Mouse (Mus musculus) intestine, embryonic 14.5 days (tissue): ENCODE measurements around the gene Lpar1. TPM values are rescaled to one million over a fixed set of nuclear protein-coding genes. Genes with fewer than 3 reads are reported as not detected.

ENCODE experiments used
- ATAC-seq: fragments of 200-750 bp; cut with Nextera tagmentation; replicated peaks from 2 replicates; pipeline ENCODE4 v1.8.0; 2017; ENCODE audit warnings: low read depth, moderate number of reproducible peaks, moderate TSS enrichment, moderate library complexity; ENCODE audit not compliant: low FRiP score, low TSS enrichment
- DNase-seq: peaks from one replicate; pipeline ENCODE4 v3.0.0-alpha.2; 2018; ENCODE audit warnings: low spot score
- H3K27ac ChIP-seq: fragments of 300-500 bp; sonication (generic); 2 replicates; pipeline ENCODE4 v1.5.1; 2014; ENCODE audit warnings: low read depth, mild to moderate bottlenecking, control low read depth
- H3K27me3 ChIP-seq: fragments of 300-500 bp; sonication (generic); replicated peaks from 2 replicates; pipeline ENCODE4 v1.6.1; 2014; ENCODE audit warnings: low read length, control low read depth; ENCODE audit not compliant: control insufficient read depth, insufficient read depth
- H3K36me3 ChIP-seq: fragments of 300-500 bp; sonication (generic); 2 replicates; pipeline ENCODE4 v1.6.1; 2014; ENCODE audit warnings: low read length, control low read depth; ENCODE audit not compliant: control insufficient read depth, insufficient read depth
- H3K4me1 ChIP-seq: fragments of 300-500 bp; sonication (generic); replicated peaks from 2 replicates; pipeline ENCODE4 v1.6.1; 2014; ENCODE audit warnings: low read length, control low read depth, mixed read lengths; ENCODE audit not compliant: control insufficient read depth, insufficient read depth
- H3K4me2 ChIP-seq: fragments of 300-500 bp; sonication (generic); 2 replicates; pipeline ENCODE4 v1.6.1; 2014; ENCODE audit warnings: low read length
- H3K4me3 ChIP-seq: fragments of 300-500 bp; sonication (generic); 2 replicates; pipeline ENCODE4 v1.5.1; 2014; ENCODE audit warnings: low read depth, low read length, control low read depth, mixed read lengths
- H3K9ac ChIP-seq: fragments of 300-500 bp; sonication (generic); 2 replicates; pipeline ENCODE4 v1.6.1; 2014; ENCODE audit warnings: mild to moderate bottlenecking, low read length
- H3K9me3 ChIP-seq: fragments of 300-500 bp; sonication (generic); 2 replicates; pipeline ENCODE4 v1.6.1; 2016; ENCODE audit warnings: low read length, control low read depth; ENCODE audit not compliant: control insufficient read depth
- WGBS: fragments of 180-500 bp; shearing (Covaris S2); extraction: QIAGEN DNeasy Blood & Tissue Kit; methylation state at CpG from one replicate; pipeline ENCODE4 v1.1.7; 2014; 5-methylcytosine and 5-hydroxymethylcytosine counted together
- polyA plus RNA-seq: library from polyadenylated mRNA; unstranded; fragments of >200 nt; fragmentation: Nextera tagmentation; extraction: Ambion mirVana; gene quantifications from 2 replicates; pipeline ENCODE4 v1.2.1, GENCODE M21; 2014

The Lpar1 gene
- polyA plus RNA-seq, 1 experiment from 2014 or later: 57.0 TPM

DNA sequence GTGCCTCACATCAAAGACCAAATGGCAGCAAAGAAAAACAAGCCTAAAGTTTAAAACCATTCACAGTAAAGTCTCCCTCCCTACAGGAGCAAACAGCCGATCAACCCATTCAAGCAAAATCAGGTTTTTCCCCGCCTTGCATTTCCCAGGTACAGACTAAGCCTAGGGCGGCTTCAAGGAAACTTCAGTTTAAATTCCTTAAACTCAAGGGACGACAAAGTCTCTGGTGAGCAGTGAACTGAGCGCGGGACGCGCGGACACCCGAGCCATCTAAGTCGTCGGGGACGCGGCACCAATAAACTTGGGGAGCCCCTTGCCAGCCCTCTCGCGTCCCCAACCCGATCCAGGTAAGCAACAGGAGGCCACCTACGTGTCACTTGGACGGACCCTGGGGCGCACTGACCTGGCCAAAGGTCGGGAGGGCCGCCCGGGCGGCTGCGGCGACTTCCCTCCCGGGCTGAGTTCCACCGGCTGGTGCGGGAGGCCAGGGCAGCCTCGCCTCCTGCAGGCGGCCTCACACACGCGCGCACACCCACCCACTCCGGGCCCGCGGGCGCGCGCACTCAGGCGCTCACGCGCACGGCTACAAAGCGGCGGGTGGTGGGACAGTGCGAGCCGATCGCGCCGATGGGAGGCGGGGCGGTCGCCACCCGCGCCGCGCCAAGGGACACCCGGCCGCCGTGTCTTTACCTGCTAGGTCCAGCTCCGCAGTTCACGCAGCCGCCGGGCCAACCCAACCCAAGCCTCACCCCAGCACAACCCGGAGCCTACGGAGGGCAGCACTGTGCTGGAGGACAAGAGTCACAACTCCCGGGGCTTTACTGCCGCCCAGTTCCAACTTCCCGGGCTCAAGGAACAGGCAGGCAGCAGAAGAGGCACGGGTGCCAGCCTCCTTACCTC is 717 bp downstream of the Lpar1 start:
- DNase-seq: peak; percentile 89
- Histone ChIP-seq H3K9me3 (no peaks in the 10 kb centered on the region), H3K36me3 (0 out of 2 replicates have a peak, but pooled peaks cover 4% of the 10 kb centered on the region), H3K27me3 (no peaks in the 10 kb centered on the region), H3K4me3 (peak overlapping the region; percentile 63), H3K4me1 (peaks cover 34% of the 10 kb centered on the region), H3K9ac (peak overlapping the region; percentile 80), H3K27ac (peak overlapping the region; percentile 89), H3K4me2 (peak overlapping the region; percentile 95)
- ATAC-seq: peak; percentile 85
- WGBS: under 1% methylated on average over 65 of the region's 71 CpGs

DNA sequence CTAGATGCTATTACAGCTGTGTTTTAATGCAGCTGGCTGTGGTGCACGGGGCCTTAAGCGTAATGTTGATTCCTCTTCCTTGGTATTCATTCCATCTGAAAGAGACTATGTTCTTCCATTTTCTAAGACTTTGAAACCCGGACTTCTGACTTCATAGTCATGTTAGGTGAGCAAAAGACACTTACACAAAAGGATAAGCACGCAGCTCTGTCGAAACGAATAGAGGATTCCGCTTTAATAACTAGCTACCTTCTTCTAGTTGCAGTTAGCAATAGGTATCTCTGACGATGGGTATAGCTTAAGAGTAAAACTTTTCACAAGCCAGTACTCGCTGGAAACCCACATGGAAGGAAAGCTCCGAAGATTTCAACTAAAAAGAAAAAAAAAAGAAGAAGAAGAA is 1.5 kb downstream of the Lpar1 start:
- ATAC-seq (no peak), DNase-seq (no peak)
- 4% methylated on average over 10 of the region's 10 CpGs for WGBS
- H3K27me3 ChIP-seq: no peaks in the 10 kb centered on the region
- H3K4me2 ChIP-seq: peak overlapping the region; percentile 95
- H3K36me3 ChIP-seq: 0 out of 2 replicates have a peak, but pooled peaks cover 10% of the 10 kb centered on the region
- peak overlapping the region; percentile 63 for H3K4me3 ChIP-seq
- peaks cover 42% of the 10 kb centered on the region for H3K4me1 ChIP-seq
- H3K9me3 ChIP-seq: no peaks in the 10 kb centered on the region
- H3K9ac ChIP-seq: peak overlapping the region; percentile 80
- H3K27ac ChIP-seq: peak overlapping the region; percentile 89

DNA sequence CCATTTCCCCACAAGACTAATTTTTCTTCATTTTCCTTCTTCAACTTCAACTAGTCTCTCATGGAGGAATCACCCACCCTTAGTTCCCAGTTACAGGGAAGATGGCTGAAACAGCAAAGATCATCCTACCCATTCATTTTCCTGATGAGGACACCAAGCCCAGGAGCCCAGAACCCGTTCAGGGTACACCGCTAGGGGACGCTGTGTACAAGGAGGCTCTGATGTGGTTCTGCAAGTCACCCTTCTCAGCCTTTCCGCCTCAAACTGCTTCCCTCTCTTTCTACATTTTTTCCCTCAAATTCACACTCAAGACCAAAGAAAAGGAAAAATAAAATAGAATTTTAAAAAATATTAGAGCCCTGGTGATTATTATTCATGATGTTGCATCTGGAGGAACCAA is 1.9 kb downstream of the Lpar1 start:
- WGBS: 8% methylated on average over 4 of the region's 4 CpGs
- no peak for ATAC-seq
- peak; percentile 95 for DNase-seq
- Histone ChIP-seq H3K4me1 (peaks cover 46% of the 10 kb centered on the region), H3K9me3 (no peaks in the 10 kb centered on the region), H3K27ac (peak overlapping the region; percentile 89), H3K4me3 (peak overlapping the region; percentile 63), H3K9ac (peak overlapping the region; percentile 80), H3K36me3 (0 out of 2 replicates have a peak, but pooled peaks cover 10% of the 10 kb centered on the region), H3K27me3 (no peaks in the 10 kb centered on the region), H3K4me2 (peak overlapping the region; percentile 95)

DNA sequence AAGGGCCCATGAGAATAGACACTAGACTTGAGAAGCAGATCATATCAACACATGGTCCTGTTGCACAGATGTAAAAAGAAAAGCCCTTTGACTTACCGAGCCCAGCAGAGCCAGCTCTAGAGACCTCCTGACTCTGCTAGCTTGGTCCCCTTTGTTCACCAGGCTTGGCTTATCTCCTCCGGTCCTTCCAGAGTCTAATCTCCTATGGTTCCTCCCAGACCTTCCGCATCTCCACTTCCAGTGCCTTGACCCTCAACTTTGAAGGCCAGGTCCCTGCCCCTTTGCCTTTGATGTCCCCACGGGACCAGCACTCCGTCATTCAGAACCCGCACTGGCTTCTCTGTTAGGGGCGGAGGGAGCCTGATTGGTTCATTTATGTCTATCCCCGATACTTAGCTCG is 6.0 kb downstream of the Lpar1 start:
- 73% methylated on average over 9 of the region's 9 CpGs for WGBS
- ATAC-seq: no peak
- H3K4me1 ChIP-seq: peaks cover 51% of the 10 kb centered on the region
- H3K36me3 ChIP-seq: peaks cover 31% of the 10 kb centered on the region
- H3K9ac ChIP-seq: no peak overlapping the region
- H3K27ac ChIP-seq: no peak overlapping the region
- no peaks in the 10 kb centered on the region for H3K27me3 ChIP-seq
- H3K9me3 ChIP-seq: no peaks in the 10 kb centered on the region
- no peak for DNase-seq
- no peak overlapping the region for H3K4me2 ChIP-seq
- no peak overlapping the region for H3K4me3 ChIP-seq

DNA sequence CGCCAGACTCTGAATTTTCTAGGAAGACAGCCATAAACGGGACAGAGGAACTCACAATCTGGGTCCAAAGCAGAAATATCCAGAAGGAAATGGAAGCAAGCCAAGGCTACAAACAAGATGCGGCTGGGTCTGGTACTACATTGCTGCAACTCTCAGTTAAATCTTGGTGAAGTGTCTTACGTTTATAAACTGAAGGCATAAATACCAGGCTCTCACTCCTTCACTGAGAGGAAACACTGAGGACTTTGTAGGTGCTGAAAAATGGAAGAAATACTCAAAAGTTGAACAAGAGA is 6.5 kb downstream of the Lpar1 start:
- Histone ChIP-seq H3K9me3 (no peaks in the 10 kb centered on the region), H3K36me3 (peaks cover 35% of the 10 kb centered on the region), H3K4me3 (no peak overlapping the region), H3K4me2 (no peak overlapping the region), H3K9ac (no peak overlapping the region), H3K4me1 (peaks cover 51% of the 10 kb centered on the region), H3K27ac (no peak overlapping the region), H3K27me3 (no peaks in the 10 kb centered on the region)
- ATAC-seq (no peak), DNase-seq (no peak)
- 23% methylated on average over 4 of the region's 4 CpGs for WGBS

DNA sequence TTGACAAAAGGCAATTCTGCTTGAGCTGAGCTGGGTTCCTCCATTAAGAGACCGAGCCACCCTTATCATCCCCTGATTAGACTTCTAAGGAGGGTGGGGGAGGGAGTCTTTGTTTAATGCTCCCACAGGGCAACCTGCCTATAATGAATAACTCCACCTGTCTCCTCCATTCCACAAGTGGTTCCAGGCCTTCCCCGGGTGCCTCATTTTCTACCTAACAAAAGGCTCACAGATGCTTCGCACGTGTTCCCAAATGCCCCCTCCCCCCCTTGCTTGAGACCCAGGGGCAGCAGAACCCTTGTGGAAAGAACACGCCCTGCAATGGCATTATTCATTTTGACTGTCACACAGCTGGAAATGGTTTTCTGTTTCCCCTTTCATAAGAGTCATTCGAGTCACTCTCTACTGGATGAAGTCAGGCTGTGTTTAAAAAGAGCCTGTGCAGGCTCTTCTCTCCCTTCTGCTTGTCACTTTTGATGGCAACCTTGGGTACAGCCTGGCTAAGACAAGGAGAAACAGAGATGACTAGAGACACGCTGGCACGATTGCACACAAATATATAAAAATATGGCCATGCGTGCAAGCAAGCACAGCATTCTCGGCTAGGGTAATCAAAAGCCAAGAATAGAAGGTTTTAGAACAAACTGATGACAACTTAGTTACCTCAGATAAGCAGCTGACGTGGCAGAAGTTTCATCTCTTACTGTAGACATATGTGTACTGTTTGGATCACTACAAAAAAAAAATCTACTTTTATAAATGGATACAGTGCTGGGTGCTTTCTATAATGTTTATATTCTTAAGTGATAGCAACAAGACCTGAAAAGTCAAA is 7.0 kb downstream of the Lpar1 start:
- Histone ChIP-seq H3K4me1 (peaks cover 51% of the 10 kb centered on the region), H3K36me3 (peaks cover 41% of the 10 kb centered on the region), H3K4me3 (no peak overlapping the region), H3K27ac (peak overlapping the region; percentile 71), H3K4me2 (no peak overlapping the region), H3K27me3 (no peaks in the 10 kb centered on the region), H3K9ac (no peak overlapping the region), H3K9me3 (no peaks in the 10 kb centered on the region)
- ATAC-seq (peak; percentile 76), DNase-seq (peak; percentile 73)
- 22% methylated on average over 11 of the region's 11 CpGs for WGBS

DNA sequence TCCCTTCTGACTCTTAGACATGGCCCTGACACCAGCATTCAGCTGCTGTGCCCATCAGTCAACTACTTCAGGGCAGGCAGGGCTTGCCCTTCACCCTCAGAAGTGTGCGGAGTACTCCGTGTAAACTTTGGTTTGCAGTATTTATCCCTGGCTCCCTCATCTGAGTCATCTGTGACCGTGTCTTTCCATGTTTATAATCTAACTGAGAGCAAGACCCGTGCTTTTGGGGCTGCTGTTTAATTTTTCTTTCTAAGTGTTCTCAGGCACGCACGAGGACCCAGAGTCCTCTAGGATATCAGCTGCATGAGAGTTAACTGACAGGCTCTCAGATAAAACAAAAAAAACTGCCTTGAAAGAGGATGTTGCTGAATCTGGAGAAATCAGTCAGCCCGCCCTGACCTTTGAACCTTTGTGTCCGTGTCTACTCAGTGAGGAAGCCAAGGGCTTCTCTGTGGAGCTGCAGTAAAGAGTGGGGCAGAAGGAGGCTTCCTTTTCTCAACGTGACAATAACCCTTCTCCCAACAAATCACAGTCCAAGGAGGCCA is 7.7 kb downstream of the Lpar1 start:
- ATAC-seq: peak; percentile 79
- no peak overlapping the region for H3K9ac ChIP-seq

DNA sequence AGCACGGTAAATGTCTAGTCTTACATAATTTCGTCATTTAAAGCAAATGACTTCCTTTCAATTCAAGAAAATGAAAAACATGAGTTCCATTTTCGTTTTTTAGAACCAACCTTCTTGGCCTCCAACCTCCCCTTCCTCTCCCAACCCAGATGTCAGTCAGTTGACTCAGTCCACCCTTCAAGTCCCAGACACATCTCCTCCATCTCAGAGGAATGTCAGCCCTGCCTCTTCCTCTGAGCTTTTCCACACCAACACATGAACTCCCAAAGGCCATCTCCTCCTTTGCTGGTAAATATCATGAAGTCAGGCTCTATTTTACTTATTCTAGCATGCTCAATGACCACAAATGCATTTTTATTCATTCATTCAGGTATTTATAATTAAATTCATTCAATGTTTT is 10.5 kb downstream of the Lpar1 start:
- H3K4me3 ChIP-seq: no peak overlapping the region
- no peaks in the 10 kb centered on the region for H3K9me3 ChIP-seq
- ATAC-seq: no peak
- H3K27me3 ChIP-seq: no peaks in the 10 kb centered on the region
- no peak overlapping the region for H3K4me2 ChIP-seq
- peaks cover 43% of the 10 kb centered on the region for H3K36me3 ChIP-seq
- H3K9ac ChIP-seq: no peak overlapping the region
- DNase-seq: no peak
- H3K4me1 ChIP-seq: peaks cover 30% of the 10 kb centered on the region
- H3K27ac ChIP-seq: no peak overlapping the region
- 87% methylated on average over 3 of the region's 3 CpGs for WGBS

More for the DNA sequence above, 7.7 kb downstream of the Lpar1 start:
- 8% methylated on average over 9 of the region's 9 CpGs for WGBS
- peaks cover 43% of the 10 kb centered on the region for H3K36me3 ChIP-seq
- H3K4me2 ChIP-seq: peak overlapping the region; percentile 22; the same call in 1 of the 2 replicates
- H3K4me3 ChIP-seq: no peak overlapping the region
- DNase-seq: peak; percentile 69
- peak overlapping the region; percentile 71 for H3K27ac ChIP-seq
- no peaks in the 10 kb centered on the region for H3K9me3 ChIP-seq
- H3K27me3 ChIP-seq: no peaks in the 10 kb centered on the region
- H3K4me1 ChIP-seq: peaks cover 47% of the 10 kb centered on the region
